Mouse (Mus musculus): ENCODE results near the gene Rbpj. TPM values are rescaled to one million over a fixed set of nuclear protein-coding genes. Genes with fewer than 3 reads are reported as not detected.

Rbpj gene
- polyA plus RNA-seq, 1 experiment: 16.0 TPM

- Histone ChIP-seq H3K79me2 (ENCODE audit: control insufficient read depth, insufficient read depth) (no peaks in the 10 kb centered on the region), H3K4me3 (no peak overlapping the region), H3K4me2 (ENCODE audit: low read depth) (no peak overlapping the region), H3ac (ENCODE audit: control insufficient read depth, insufficient read length) (no peak overlapping the region), H3K27me3 (ENCODE audit: control insufficient read depth, insufficient read depth, insufficient read length) (no peaks in the 10 kb centered on the region), H3K36me3 (ENCODE audit: control insufficient read depth, insufficient read depth) (no peaks in the 10 kb centered on the region)
- TF ChIP-seq SRF (IDR thresholded peaks at IDR 0.05; ENCODE audit: control insufficient read depth, insufficient read length, low read depth): no peak
- no peak for TF ChIP-seq CEBPB (IDR thresholded peaks at IDR 0.05; ENCODE audit: insufficient read depth, poor library complexity, severe bottlenecking)
- no peak for TF ChIP-seq TCF3 (IDR thresholded peaks at IDR 0.05; ENCODE audit: insufficient read length, low read depth)
- TF ChIP-seq TCF12 (IDR thresholded peaks at IDR 0.05; ENCODE audit: insufficient read depth, poor library complexity, severe bottlenecking): no peak
These were observed 87.3 kb downstream of the Rbpj start for GRCm38 (mm10) chr5:53553281-53553680.

- no peak overlapping the region for H3K4me2 ChIP-seq (ENCODE audit: low read depth)
- H3K4me3 ChIP-seq: no peak overlapping the region
- no peak for TF ChIP-seq MYOD1 (IDR thresholded peaks at IDR 0.05; ENCODE audit: control insufficient read depth in 1 of 3, insufficient read length in 2 of 3, low read depth in 2 of 3)
- no peak for TF ChIP-seq POLR2A (IDR thresholded peaks at IDR 0.05; ENCODE audit: insufficient read length, low read depth)
- TF ChIP-seq POLR2AphosphoS2 (IDR thresholded peaks at IDR 0.05; ENCODE audit: insufficient read length, low read depth): no peak
- H3K79me2 ChIP-seq (ENCODE audit: control insufficient read depth, insufficient read depth): no peaks in the 10 kb centered on the region
- no peaks in the 10 kb centered on the region for H3K36me3 ChIP-seq (ENCODE audit: control insufficient read depth, insufficient read depth)
- no peak overlapping the region for H3ac ChIP-seq (ENCODE audit: control insufficient read depth, insufficient read length)
- no peaks in the 10 kb centered on the region for H3K27me3 ChIP-seq (ENCODE audit: control insufficient read depth, insufficient read depth, insufficient read length)
These were observed 88.2 kb downstream of the Rbpj start for GRCm38 (mm10) chr5:53554180-53554579.

GRCm38 (mm10) chr5:53554926-53555325 lies 89.0 kb downstream of the Rbpj start:
- Histone ChIP-seq H3ac (ENCODE audit: control insufficient read depth, insufficient read length) (no peak overlapping the region), H3K4me2 (ENCODE audit: low read depth) (no peak overlapping the region), H3K4me3 (no peak overlapping the region), H3K27me3 (ENCODE audit: control insufficient read depth, insufficient read depth, insufficient read length) (no peaks in the 10 kb centered on the region), H3K36me3 (ENCODE audit: control insufficient read depth, insufficient read depth) (no peaks in the 10 kb centered on the region), H3K79me2 (ENCODE audit: control insufficient read depth, insufficient read depth) (no peaks in the 10 kb centered on the region)
- TF ChIP-seq POLR2AphosphoS2 (IDR thresholded peaks at IDR 0.05; ENCODE audit: insufficient read length, low read depth): no peak
- no peak for TF ChIP-seq TCF12 (IDR thresholded peaks at IDR 0.05; ENCODE audit: insufficient read depth, poor library complexity, severe bottlenecking)
- no peak for TF ChIP-seq POLR2A (IDR thresholded peaks at IDR 0.05; ENCODE audit: insufficient read length, low read depth)
- no peak for TF ChIP-seq MAX (IDR thresholded peaks at IDR 0.05; ENCODE audit: low read depth)
- TF ChIP-seq E2F4 (IDR thresholded peaks at IDR 0.05; ENCODE audit: insufficient read depth): no peak
- no peak for TF ChIP-seq TCF3 (IDR thresholded peaks at IDR 0.05; ENCODE audit: insufficient read length, low read depth)
- TF ChIP-seq MYOG (IDR thresholded peaks at IDR 0.05; ENCODE audit: control insufficient read depth in 1 of 3, insufficient read depth in 1 of 3, insufficient read length in 2 of 3, low read depth in 2 of 3): no peak
- no peak for TF ChIP-seq USF1 (IDR thresholded peaks at IDR 0.05; ENCODE audit: low read depth)
- no peak for TF ChIP-seq SRF (IDR thresholded peaks at IDR 0.05; ENCODE audit: control insufficient read depth, insufficient read length, low read depth)
- TF ChIP-seq CEBPB (IDR thresholded peaks at IDR 0.05; ENCODE audit: insufficient read depth, poor library complexity, severe bottlenecking): no peak
- TF ChIP-seq MYOD1 (IDR thresholded peaks at IDR 0.05; ENCODE audit: control insufficient read depth in 1 of 3, insufficient read length in 2 of 3, low read depth in 2 of 3): no peak
- no peak for TF ChIP-seq REST (IDR thresholded peaks at IDR 0.05; ENCODE audit: insufficient read depth, insufficient read length)

- H3K79me2 ChIP-seq (ENCODE audit: control insufficient read depth, insufficient read depth): no peaks in the 10 kb centered on the region
- H3K36me3 ChIP-seq (ENCODE audit: control insufficient read depth, insufficient read depth): no peaks in the 10 kb centered on the region
- H3K27me3 ChIP-seq (ENCODE audit: control insufficient read depth, insufficient read depth, insufficient read length): no peaks in the 10 kb centered on the region
- H3K4me3 ChIP-seq: no peak overlapping the region
- H3ac ChIP-seq (ENCODE audit: control insufficient read depth, insufficient read length): no peak overlapping the region
- TF ChIP-seq SRF (IDR thresholded peaks at IDR 0.05; ENCODE audit: control insufficient read depth, insufficient read length, low read depth): no peak
- H3K4me2 ChIP-seq (ENCODE audit: low read depth): no peak overlapping the region
These were observed 89.5 kb downstream of the Rbpj start for GRCm38 (mm10) chr5:53555474-53555873.

GRCm38 (mm10) chr5:53555929-53556328 lies 90.0 kb downstream of the Rbpj start:
- Histone ChIP-seq H3ac (ENCODE audit: control insufficient read depth, insufficient read length) (no peak overlapping the region), H3K4me3 (no peak overlapping the region), H3K4me2 (ENCODE audit: low read depth) (no peak overlapping the region), H3K27me3 (ENCODE audit: control insufficient read depth, insufficient read depth, insufficient read length) (no peaks in the 10 kb centered on the region), H3K36me3 (ENCODE audit: control insufficient read depth, insufficient read depth) (no peaks in the 10 kb centered on the region), H3K79me2 (ENCODE audit: control insufficient read depth, insufficient read depth) (no peaks in the 10 kb centered on the region)
- TF ChIP-seq POLR2A (IDR thresholded peaks at IDR 0.05; ENCODE audit: insufficient read length, low read depth) (no peak), MYOD1 (IDR thresholded peaks at IDR 0.05; ENCODE audit: control insufficient read depth in 1 of 3, insufficient read length in 2 of 3, low read depth in 2 of 3) (no peak), MYOG (IDR thresholded peaks at IDR 0.05; ENCODE audit: control insufficient read depth in 1 of 3, insufficient read depth in 1 of 3, insufficient read length in 2 of 3, low read depth in 2 of 3) (no peak), POLR2AphosphoS2 (IDR thresholded peaks at IDR 0.05; ENCODE audit: insufficient read length, low read depth) (no peak), E2F4 (IDR thresholded peaks at IDR 0.05; ENCODE audit: insufficient read depth) (no peak), USF1 (IDR thresholded peaks at IDR 0.05; ENCODE audit: low read depth) (no peak), REST (IDR thresholded peaks at IDR 0.05; ENCODE audit: insufficient read depth, insufficient read length) (no peak), TCF12 (IDR thresholded peaks at IDR 0.05; ENCODE audit: insufficient read depth, poor library complexity, severe bottlenecking) (no peak), TCF3 (IDR thresholded peaks at IDR 0.05; ENCODE audit: insufficient read length, low read depth) (no peak), MAX (IDR thresholded peaks at IDR 0.05; ENCODE audit: low read depth) (no peak), CEBPB (IDR thresholded peaks at IDR 0.05; ENCODE audit: insufficient read depth, poor library complexity, severe bottlenecking) (no peak), SRF (IDR thresholded peaks at IDR 0.05; ENCODE audit: control insufficient read depth, insufficient read length, low read depth) (no peak)

Data from myocyte (in vitro differentiated cells).